Mouse (Mus musculus) cortical plate, adult 2 months (tissue): ENCODE data around the gene Wt1.

Experiments
- CTCF ChIP-seq: fragments of 200-500 bp; IDR thresholded peaks from 2 replicates; pipeline ENCODE4 v1.5.1; 2011; ENCODE audit warnings: mild to moderate bottlenecking, control low read depth, low read length; ENCODE audit not compliant: insufficient read depth; ENCODE audit errors: extremely low read depth
- POLR2A ChIP-seq: fragments of 200-500 bp; IDR thresholded peaks from 2 replicates; pipeline ENCODE4 v1.6.1; 2011; ENCODE audit warnings: mild to moderate bottlenecking, low read length, control low read depth; ENCODE audit not compliant: insufficient read depth; ENCODE audit errors: extremely low read depth

GRCm38 (mm10) chr2:105117669-105118068, 8.7 kb upstream of the Wt1 start:
- TF ChIP-seq POLR2A (no peak), CTCF (no peak)
